Mouse (Mus musculus) limb, embryonic 10.5 days (tissue): ENCODE measurements around the gene Ctdspl2. TPM values are rescaled to one million over a fixed set of nuclear protein-coding genes. Genes with fewer than 3 reads are reported as not detected.
"Not testable (repeated sequence)": the region's sequence is repeated elsewhere in the genome, so short reads cannot be mapped to it uniquely, and the experiment has no call there.

Experiments
- DNase-seq: peaks from one replicate; pipeline ENCODE4 v3.0.0-alpha.2; 2017; ENCODE audit warnings: low spot score
- H3K27ac ChIP-seq: fragments of 300-500 bp; sonication (generic); 2 replicates; pipeline ENCODE4 v1.5.1; 2016; ENCODE audit warnings: mild to moderate bottlenecking
- H3K27me3 ChIP-seq: fragments of 300-500 bp; sonication (generic); 2 replicates; pipeline ENCODE4 v1.6.1; 2016; ENCODE audit warnings: low read depth, mild to moderate bottlenecking; ENCODE audit not compliant: poor library complexity, severe bottlenecking
- H3K36me3 ChIP-seq: fragments of 300-500 bp; sonication (generic); 2 replicates; pipeline ENCODE4 v1.6.1; 2016; ENCODE audit warnings: mild to moderate bottlenecking, moderate library complexity
- H3K4me1 ChIP-seq: fragments of 300-500 bp; sonication (generic); 2 replicates; pipeline ENCODE4 v1.6.1; 2016
- H3K4me3 ChIP-seq: fragments of 300-500 bp; sonication (generic); 2 replicates; pipeline ENCODE4 v1.5.1; 2016; ENCODE audit warnings: mild to moderate bottlenecking, moderate library complexity
- H3K9me3 ChIP-seq: fragments of 300-500 bp; sonication (generic); replicated peaks from 2 replicates; pipeline ENCODE4 v1.6.1; 2016; ENCODE audit warnings: mild to moderate bottlenecking
- WGBS: fragments of 180-500 bp; shearing (Covaris S2); methylation state at CpG from one replicate; pipeline ENCODE4 v1.1.7; 2016; 5-methylcytosine and 5-hydroxymethylcytosine counted together
- microRNA-seq: library from miRNA; unstranded; fragments of <30 nt; microRNA quantifications from one replicate; pipeline ENCODE4, GENCODE M21; 2017
- polyA plus RNA-seq: library from polyadenylated mRNA; unstranded; fragments of >200 nt; fragmentation: Nextera tagmentation; extraction: Ambion mirVana; gene quantifications from 2 replicates; pipeline ENCODE4 v1.2.1, GENCODE M21; 2016

Ctdspl2 gene
- polyA plus RNA-seq, 1 experiment from 2014 or later: 64.5 TPM

- DNase-seq: no peak
- Histone ChIP-seq H3K4me3 (no peak overlapping the region), H3K36me3 (0 out of 2 replicates have a peak, but pooled peaks cover 4% of the 10 kb centered on the region), H3K9me3 (no peaks in the 10 kb centered on the region), H3K27me3 (no peaks in the 10 kb centered on the region), H3K27ac (no peak overlapping the region), H3K4me1 (peaks cover 3% of the 10 kb centered on the region; the same call in 1 of the 2 replicates)
- 82% methylated on average over 2 of the region's 2 CpGs for WGBS
These were observed 66.5 kb downstream of the Ctdspl2 start for GRCm38 (mm10) chr2:122022284-122022683.

GRCm38 (mm10) chr2:122027091-122027490, 71.3 kb downstream of the Ctdspl2 start:
- 93% methylated on average over 10 of the region's 10 CpGs for WGBS
- peak overlapping the region; percentile 91; the same call in 1 of the 2 replicates for H3K4me3 ChIP-seq
- H3K27ac ChIP-seq: not testable (repeated sequence)

GRCm38 (mm10) chr2:122027862-122028755, 72.3 kb downstream of the Ctdspl2 start, which contains the start of gene Eif3j1:
Gene Eif3j1 (plus strand): TSS chr2:122028546.
- Histone ChIP-seq H3K9me3 (no peaks in the 10 kb centered on the region), H3K4me3 (peak within 1 kb of the TSS; percentile 91), H3K4me1 (peaks cover 12% of the 10 kb centered on the region; the same call in 1 of the 2 replicates), H3K36me3 (peaks cover 28% of the 10 kb centered on the region), H3K27ac (peak within 1 kb of the TSS; percentile 91), H3K27me3 (no peaks in the 10 kb centered on the region)
- peak; percentile 94 for DNase-seq
- WGBS: 1% methylated on average over 49 of the region's 67 CpGs

More at GRCm38 (mm10) chr2:122027091-122027490, 71.3 kb downstream of the Ctdspl2 start:
- peaks cover 21% of the 10 kb centered on the region for H3K36me3 ChIP-seq
- H3K4me1 ChIP-seq: peaks cover 12% of the 10 kb centered on the region; the same call in 1 of the 2 replicates
- not testable (repeated sequence) for H3K27me3 ChIP-seq, DNase-seq, H3K9me3 ChIP-seq

GRCm38 (mm10) chr2:122028756-122029700, 73.2 kb downstream of the Ctdspl2 start:
- Histone ChIP-seq H3K27ac (peak overlapping the region; percentile 91), H3K4me1 (peaks cover 12% of the 10 kb centered on the region; the same call in 1 of the 2 replicates), H3K36me3 (peaks cover 36% of the 10 kb centered on the region), H3K27me3 (no peaks in the 10 kb centered on the region), H3K9me3 (no peaks in the 10 kb centered on the region), H3K4me3 (peak overlapping the region; percentile 91)
- WGBS: 1% methylated on average over 71 of the region's 71 CpGs
- DNase-seq: peak; percentile 66

GRCm38 (mm10) chr2:122031970-122032369, 76.2 kb downstream of the Ctdspl2 start:
- peaks cover 59% of the 10 kb centered on the region for H3K36me3 ChIP-seq
- H3K27ac ChIP-seq: no peak overlapping the region
- H3K4me3 ChIP-seq: no peak overlapping the region
- WGBS: 88% methylated on average over 6 of the region's 6 CpGs
- no peaks in the 10 kb centered on the region for H3K9me3 ChIP-seq
- H3K4me1 ChIP-seq: peaks cover 12% of the 10 kb centered on the region; the same call in 1 of the 2 replicates
- H3K27me3 ChIP-seq: no peaks in the 10 kb centered on the region
- DNase-seq: no peak

- H3K27me3 ChIP-seq: no peaks in the 10 kb centered on the region
- 95% methylated on average over 3 of the region's 3 CpGs for WGBS
These were observed 80.3 kb downstream of the Ctdspl2 start for GRCm38 (mm10) chr2:122036064-122036463.

GRCm38 (mm10) chr2:122043926-122044325, 88.1 kb downstream of the Ctdspl2 start:
- DNase-seq: no peak
- Histone ChIP-seq H3K27ac (no peak overlapping the region), H3K27me3 (no peaks in the 10 kb centered on the region), H3K4me1 (no peaks in the 10 kb centered on the region), H3K36me3 (peaks cover 93% of the 10 kb centered on the region), H3K4me3 (no peak overlapping the region), H3K9me3 (no peaks in the 10 kb centered on the region)

More at GRCm38 (mm10) chr2:122036064-122036463, 80.3 kb downstream of the Ctdspl2 start:
- H3K9me3 ChIP-seq: no peaks in the 10 kb centered on the region
- no peaks in the 10 kb centered on the region for H3K4me1 ChIP-seq
- peaks cover 84% of the 10 kb centered on the region for H3K36me3 ChIP-seq
- no peak overlapping the region for H3K27ac ChIP-seq
- no peak for DNase-seq
- no peak overlapping the region for H3K4me3 ChIP-seq

GRCm38 (mm10) chr2:122059365-122060115, 103.7 kb downstream of the Ctdspl2 start:
- Histone ChIP-seq H3K27me3 (no peaks in the 10 kb centered on the region), H3K27ac (no peak overlapping the region), H3K4me3 (no peak overlapping the region), H3K4me1 (no peaks in the 10 kb centered on the region), H3K9me3 (no peaks in the 10 kb centered on the region), H3K36me3 (peaks cover 69% of the 10 kb centered on the region)
- 93% methylated on average over 11 of the region's 11 CpGs for WGBS
- no peak for DNase-seq

Small RNAs within 50 kb of the gene (microRNA-seq; reads per million reads assigned to microRNA genes)
- gene Gm47314: not detected

Other genes starting within 250 kb of the Ctdspl2 start
- gene Frmd5, start 148.9 kb upstream of the Ctdspl2 start, polyA plus RNA-seq: 1.7 and 2.4 TPM in 2 replicates
- 14.5 and 17.7 TPM in 2 replicates for gene Casc4, start 89.0 kb upstream of the Ctdspl2 start, polyA plus RNA-seq
- 0.26 and 0.54 TPM in 2 replicates for gene Mageb3, start 91 bp downstream of the Ctdspl2 start, polyA plus RNA-seq
- gene Eif3j1, start 72.5 kb downstream of the Ctdspl2 start, polyA plus RNA-seq: 13.1 and 13.6 TPM in 2 replicates
- gene Spg11, start 162.4 kb downstream of the Ctdspl2 start, polyA plus RNA-seq: 9.8 and 12.1 TPM in 2 replicates
- 73.7 and 87.1 TPM in 2 replicates for gene B2m, start 191.7 kb downstream of the Ctdspl2 start, polyA plus RNA-seq
- gene Trim69, start 204.7 kb downstream of the Ctdspl2 start, polyA plus RNA-seq: 0.08 TPM in 1 of 2 replicates, not detected in the other
- gene Patl2, start 230.2 kb downstream of the Ctdspl2 start, polyA plus RNA-seq: not detected in 2 replicates
- not detected in 2 replicates for gene Terb2, start 230.3 kb downstream of the Ctdspl2 start, polyA plus RNA-seq